Mouse (Mus musculus) limb, embryonic 14.5 days (tissue): Measurements from ENCODE around the gene Slc5a5. TPM values are rescaled to one million over a fixed set of nuclear protein-coding genes. Genes with fewer than 3 reads are reported as not detected.

ENCODE experiments used
- ATAC-seq: fragments of 200-750 bp; cut with Nextera tagmentation; 2 replicates; pipeline ENCODE4 v1.8.0; 2017; ENCODE audit warnings: low read depth, moderate number of reproducible peaks, moderate TSS enrichment; ENCODE audit not compliant: low FRiP score
- DNase-seq: peaks from one replicate; pipeline ENCODE4 v3.0.0-alpha.2; 2015; ENCODE audit warnings: low spot score
- H3K27ac ChIP-seq: fragments of 300-500 bp; sonication (generic); replicated peaks from 2 replicates; pipeline ENCODE4 v1.5.1; 2014; ENCODE audit warnings: low read depth, mild to moderate bottlenecking, low read length, moderate library complexity, mixed read lengths
- H3K27me3 ChIP-seq: fragments of 300-500 bp; sonication (generic); 2 replicates; pipeline ENCODE4 v1.6.1; 2014; ENCODE audit warnings: low read length, mixed read lengths; ENCODE audit not compliant: control insufficient read depth, insufficient read depth
- H3K36me3 ChIP-seq: fragments of 300-500 bp; sonication (generic); 2 replicates; pipeline ENCODE4 v1.6.1; 2014; ENCODE audit warnings: mild to moderate bottlenecking, low read length, moderate library complexity, mixed read lengths; ENCODE audit not compliant: control insufficient read depth, insufficient read depth
- H3K4me1 ChIP-seq: fragments of 300-500 bp; sonication (generic); 2 replicates; pipeline ENCODE4 v1.6.1; 2014; ENCODE audit warnings: antibody characterized with exemption, low read length, mixed read lengths; ENCODE audit not compliant: control insufficient read depth, insufficient read depth
- H3K4me2 ChIP-seq: fragments of 300-500 bp; sonication (generic); replicated peaks from 2 replicates; pipeline ENCODE4 v1.6.1; 2014; ENCODE audit warnings: low read depth, mild to moderate bottlenecking, low read length, moderate library complexity; ENCODE audit not compliant: severe bottlenecking
- H3K4me3 ChIP-seq: fragments of 300-500 bp; sonication (generic); replicated peaks from 2 replicates; pipeline ENCODE4 v1.5.1; 2014; ENCODE audit warnings: low read length
- H3K9ac ChIP-seq: fragments of 300-500 bp; sonication (generic); 2 replicates; pipeline ENCODE4 v1.6.1; 2014; ENCODE audit warnings: mild to moderate bottlenecking, low read depth, low read length, moderate library complexity; ENCODE audit not compliant: severe bottlenecking
- H3K9me3 ChIP-seq: fragments of 300-500 bp; sonication (generic); 2 replicates; pipeline ENCODE4 v1.6.1; 2016; ENCODE audit warnings: low read length; ENCODE audit not compliant: control insufficient read depth
- POLR2A ChIP-seq: fragments of 200-500 bp; IDR thresholded peaks from 2 replicates; pipeline ENCODE4 v1.8.0; 2012; ENCODE audit warnings: inconsistent platforms, mild to moderate bottlenecking, moderate library complexity, borderline replicate concordance; ENCODE audit not compliant: insufficient read depth, insufficient read length; ENCODE audit errors: extremely low read depth
- WGBS: fragments of 180-500 bp; shearing (Covaris S2); extraction: QIAGEN DNeasy Blood & Tissue Kit; methylation state at CpG from one replicate; pipeline ENCODE4 v1.1.7; 2014; 5-methylcytosine and 5-hydroxymethylcytosine counted together
- polyA plus RNA-seq, 2 experiments: library from polyadenylated mRNA; depleted of rRNA in 1 of 2; stranded (reverse) in 1 of 2; unstranded in 1 of 2; fragments of >200 nt; fragmentation: Nextera tagmentation in 1 of 2; extraction: Ambion mirVana in 1 of 2; gene quantifications; 2 replicates each; pipeline versions ENCODE4 v1.2.1 to v1.2.3; 2012 to 2014

Gene Slc5a5
- polyA plus RNA-seq, 2 experiments: 0.83 to 1.4 TPM

DNA sequence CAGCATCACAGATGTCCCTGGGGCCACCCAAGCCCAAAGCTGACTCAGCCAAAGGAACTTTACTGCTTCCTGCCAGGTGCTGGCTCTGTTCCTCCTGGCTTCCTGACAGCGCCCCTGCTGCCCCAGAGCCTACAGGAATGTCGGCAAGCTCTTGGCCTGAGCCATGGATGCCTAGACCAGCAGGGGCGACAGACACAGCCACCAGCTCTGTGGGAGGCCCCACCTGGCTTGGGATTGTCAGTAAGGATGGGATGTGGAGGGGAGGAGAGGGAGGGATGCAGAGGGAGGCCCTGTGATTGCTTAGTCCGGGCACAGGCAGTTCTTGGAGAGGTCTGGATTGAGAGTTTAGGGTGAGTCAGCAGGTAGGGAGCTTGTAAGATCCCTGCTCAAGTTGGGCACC lies 12.4 kb downstream of the Slc5a5 start:
- Histone ChIP-seq H3K4me3 (no peak overlapping the region), H3K27me3 (no peaks in the 10 kb centered on the region), H3K4me1 (peaks cover 13% of the 10 kb centered on the region), H3K9me3 (no peaks in the 10 kb centered on the region), H3K9ac (no peak overlapping the region), H3K27ac (peak overlapping the region; percentile 33; the same call in 1 of the 2 replicates), H3K4me2 (peak overlapping the region; percentile 10; the same call in 1 of the 2 replicates), H3K36me3 (no peaks in the 10 kb centered on the region)
- ATAC-seq: peak; percentile 47
- TF ChIP-seq POLR2A: no peak
- DNase-seq: no peak
- 0% methylated on average over 4 of the region's 4 CpGs for WGBS

DNA sequence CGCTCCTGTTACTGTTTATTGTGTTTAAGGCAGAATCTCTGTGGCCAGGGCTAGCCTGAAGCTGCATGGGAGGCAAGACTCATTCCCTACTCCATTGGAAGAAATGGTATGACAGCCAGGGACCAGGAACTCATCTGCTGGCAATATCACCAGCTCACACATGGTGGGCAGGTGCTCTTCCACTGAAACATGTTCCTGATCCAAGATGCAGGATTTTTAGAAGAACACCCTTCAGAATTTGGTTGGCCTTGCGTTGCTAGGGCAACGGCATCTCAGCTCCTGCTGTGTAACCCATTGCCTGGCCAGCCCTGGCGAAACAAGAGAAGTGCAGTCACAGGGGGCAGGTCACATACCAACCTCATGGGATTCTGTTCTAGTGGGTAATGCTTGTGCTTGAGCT lies 13.1 kb downstream of the Slc5a5 start:
- TF ChIP-seq POLR2A: no peak
- ATAC-seq: no peak

DNA sequence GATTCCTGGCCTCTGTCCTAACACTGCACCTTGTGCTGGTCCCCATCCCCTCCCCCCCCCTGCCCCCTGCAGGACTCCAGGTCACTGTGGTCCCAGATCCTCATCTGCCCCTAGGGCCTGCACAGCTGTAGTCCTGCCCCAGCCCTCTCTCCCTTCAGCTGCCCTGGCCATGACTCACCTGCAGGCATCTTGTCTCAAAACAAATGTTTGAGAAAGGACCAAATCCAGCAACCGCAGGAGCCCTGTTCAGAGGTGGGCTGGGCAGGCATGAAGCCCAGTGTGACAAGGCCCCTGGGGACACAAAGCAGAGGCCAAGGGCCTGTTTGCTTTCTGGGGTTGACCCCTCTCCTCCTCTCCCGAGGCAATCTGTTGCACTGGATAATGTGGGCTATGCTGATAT lies 14.4 kb downstream of the Slc5a5 start:
- no peaks in the 10 kb centered on the region for H3K36me3 ChIP-seq
- no peaks in the 10 kb centered on the region for H3K27me3 ChIP-seq
- no peak overlapping the region for H3K27ac ChIP-seq
- no peak for TF ChIP-seq POLR2A
- H3K4me3 ChIP-seq: no peak overlapping the region
- no peak overlapping the region for H3K9ac ChIP-seq
- H3K4me2 ChIP-seq: no peak overlapping the region
- H3K9me3 ChIP-seq: no peaks in the 10 kb centered on the region
- no peak for ATAC-seq
- H3K4me1 ChIP-seq: peaks cover 13% of the 10 kb centered on the region
- 64% methylated on average over 2 of the region's 2 CpGs for WGBS
- no peak for DNase-seq

More for the DNA sequence above, 13.1 kb downstream of the Slc5a5 start:
- Histone ChIP-seq H3K4me3 (no peak overlapping the region), H3K36me3 (no peaks in the 10 kb centered on the region), H3K9me3 (no peaks in the 10 kb centered on the region), H3K4me1 (peaks cover 13% of the 10 kb centered on the region), H3K9ac (no peak overlapping the region), H3K27me3 (no peaks in the 10 kb centered on the region), H3K27ac (no peak overlapping the region), H3K4me2 (no peak overlapping the region)
- no peak for DNase-seq
- WGBS: 43% methylated on average over 4 of the region's 4 CpGs

DNA sequence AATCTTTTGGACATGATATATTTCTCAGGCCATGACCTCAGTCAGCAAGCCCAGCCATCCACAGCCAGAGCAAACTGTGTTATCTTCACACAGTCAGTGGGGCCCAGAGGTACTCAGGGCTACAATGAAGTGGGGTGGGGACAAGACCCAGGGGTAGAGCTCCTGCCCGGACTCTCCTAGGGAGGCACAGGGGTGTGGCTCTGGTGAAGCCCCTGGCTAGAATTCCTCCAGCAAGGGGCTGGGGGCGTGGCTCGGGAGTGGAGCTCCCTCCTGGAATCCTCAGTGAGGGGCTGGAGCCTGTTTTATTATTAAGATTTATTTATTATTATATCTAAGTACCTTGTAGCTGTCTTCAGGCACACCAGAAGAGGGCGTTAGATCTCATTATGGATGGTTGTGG lies 16.2 kb downstream of the Slc5a5 start:
- Histone ChIP-seq H3K9ac (no peak overlapping the region), H3K4me2 (no peak overlapping the region), H3K4me1 (peaks cover 13% of the 10 kb centered on the region), H3K4me3 (no peak overlapping the region), H3K9me3 (no peaks in the 10 kb centered on the region), H3K27ac (no peak overlapping the region), H3K27me3 (no peaks in the 10 kb centered on the region), H3K36me3 (no peaks in the 10 kb centered on the region)
- ATAC-seq (no peak), DNase-seq (no peak)
- WGBS: 57% methylated on average over 4 of the region's 4 CpGs
- no peak for TF ChIP-seq POLR2A

DNA sequence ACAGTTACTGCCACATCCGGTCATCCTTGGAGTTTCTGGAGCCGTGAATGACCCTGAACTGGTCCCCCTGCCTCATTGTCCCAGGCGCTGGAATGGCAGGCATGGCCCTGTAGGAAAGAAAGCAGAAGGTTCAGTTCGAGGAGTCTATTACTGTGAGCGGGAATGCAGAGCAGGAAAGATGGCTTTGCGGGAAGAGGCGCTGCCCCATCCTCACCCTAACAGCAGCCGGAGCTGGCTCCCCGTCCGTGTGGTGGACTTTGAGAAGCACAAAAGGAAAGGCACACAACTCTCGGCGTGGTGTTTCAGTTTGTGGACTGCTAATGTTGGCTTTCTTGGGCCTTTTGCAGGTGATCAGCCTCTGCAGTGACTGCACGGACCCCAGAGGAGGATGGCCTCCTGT lies 18.1 kb downstream of the Slc5a5 start:
- no peak overlapping the region for H3K9ac ChIP-seq

More for the DNA sequence above, 18.1 kb downstream of the Slc5a5 start:
- H3K36me3 ChIP-seq: no peaks in the 10 kb centered on the region
- no peak overlapping the region for H3K27ac ChIP-seq
- TF ChIP-seq POLR2A: no peak
- no peak overlapping the region for H3K4me2 ChIP-seq
- no peaks in the 10 kb centered on the region for H3K27me3 ChIP-seq
- H3K4me3 ChIP-seq: no peak overlapping the region
- ATAC-seq (no peak), DNase-seq (no peak)
- no peaks in the 10 kb centered on the region; the same call in none of the 2 replicates for H3K4me1 ChIP-seq
- no peaks in the 10 kb centered on the region for H3K9me3 ChIP-seq
- WGBS: 92% methylated on average over 13 of the region's 13 CpGs
